Mouse (Mus musculus): ENCODE measurements around the gene Lrrc71. TPM values are rescaled to one million over a fixed set of nuclear protein-coding genes. Genes with fewer than 3 reads are reported as not detected.

The Lrrc71 gene
- polyA plus RNA-seq, 1 experiment = 0.08 TPM

GRCm38 (mm10) chr3:87742013-87742412, 6.4 kb downstream of the Lrrc71 start:
- H3K27me3 ChIP-seq (ENCODE audit: control insufficient read depth, insufficient read depth, insufficient read length) = peaks cover 7% of the 10 kb centered on the region
- H3K36me3 ChIP-seq (ENCODE audit: control insufficient read depth, insufficient read depth) = no peaks in the 10 kb centered on the region
- no peak overlapping the region for H3ac ChIP-seq (ENCODE audit: control insufficient read depth, insufficient read length, low read depth)
- TF ChIP-seq MYOD1 (IDR thresholded peaks at IDR 0.05; ENCODE audit: control insufficient read depth, insufficient read length, low read depth) (no peak), MYOG (IDR thresholded peaks at IDR 0.05; ENCODE audit: control insufficient read depth, extremely low read depth, insufficient read length) (no peak), CTCF (IDR thresholded peaks at IDR 0.05; ENCODE audit: control insufficient read depth, insufficient read depth, insufficient read length) (no peak), FOSL1 (IDR thresholded peaks at IDR 0.05; ENCODE audit: insufficient read depth, low read length, poor library complexity, severe bottlenecking) (no peak), USF1 (IDR thresholded peaks at IDR 0.05; ENCODE audit: low read depth) (no peak), MAX (IDR thresholded peaks at IDR 0.05) (no peak), CEBPB (IDR thresholded peaks at IDR 0.05; ENCODE audit: low read depth) (no peak)
- H3K4me3 ChIP-seq (ENCODE audit: insufficient read depth, poor library complexity, severe bottlenecking) = no peak overlapping the region
- no peaks in the 10 kb centered on the region for H3K79me3 ChIP-seq (ENCODE audit: low read depth)
- no peaks in the 10 kb centered on the region for H3K79me2 ChIP-seq (ENCODE audit: control insufficient read depth, insufficient read depth)

- no peak overlapping the region for H3ac ChIP-seq (ENCODE audit: control insufficient read depth, insufficient read length, low read depth)
- H3K4me3 ChIP-seq (ENCODE audit: insufficient read depth, poor library complexity, severe bottlenecking) = no peak overlapping the region
- TF ChIP-seq MYOG (IDR thresholded peaks at IDR 0.05; ENCODE audit: control insufficient read depth, extremely low read depth, insufficient read length) = no peak
- no peak for TF ChIP-seq MAX (IDR thresholded peaks at IDR 0.05)
- TF ChIP-seq USF1 (IDR thresholded peaks at IDR 0.05; ENCODE audit: low read depth) = no peak
- TF ChIP-seq FOSL1 (IDR thresholded peaks at IDR 0.05; ENCODE audit: insufficient read depth, low read length, poor library complexity, severe bottlenecking) = no peak
- no peak for TF ChIP-seq MYOD1 (IDR thresholded peaks at IDR 0.05; ENCODE audit: control insufficient read depth, insufficient read length, low read depth)
- no peak for TF ChIP-seq CEBPB (IDR thresholded peaks at IDR 0.05; ENCODE audit: low read depth)
- H3K79me2 ChIP-seq (ENCODE audit: control insufficient read depth, insufficient read depth) = no peaks in the 10 kb centered on the region
- no peaks in the 10 kb centered on the region for H3K79me3 ChIP-seq (ENCODE audit: low read depth)
- H3K36me3 ChIP-seq (ENCODE audit: control insufficient read depth, insufficient read depth) = no peaks in the 10 kb centered on the region
- no peaks in the 10 kb centered on the region for H3K27me3 ChIP-seq (ENCODE audit: control insufficient read depth, insufficient read depth, insufficient read length)
Observed at GRCm38 (mm10) chr3:87738906-87739305, 9.5 kb downstream of the Lrrc71 start.

- H3K36me3 ChIP-seq (ENCODE audit: control insufficient read depth, insufficient read depth) = no peaks in the 10 kb centered on the region
- TF ChIP-seq CEBPB (IDR thresholded peaks at IDR 0.05; ENCODE audit: low read depth) = no peak
- TF ChIP-seq USF1 (IDR thresholded peaks at IDR 0.05; ENCODE audit: low read depth) = no peak
- no peak for TF ChIP-seq MYOG (IDR thresholded peaks at IDR 0.05; ENCODE audit: control insufficient read depth, extremely low read depth, insufficient read length)
- TF ChIP-seq MAX (IDR thresholded peaks at IDR 0.05) = no peak
- no peak for TF ChIP-seq FOSL1 (IDR thresholded peaks at IDR 0.05; ENCODE audit: insufficient read depth, low read length, poor library complexity, severe bottlenecking)
- no peak for TF ChIP-seq MYOD1 (IDR thresholded peaks at IDR 0.05; ENCODE audit: control insufficient read depth, insufficient read length, low read depth)
- no peak for TF ChIP-seq CTCF (IDR thresholded peaks at IDR 0.05; ENCODE audit: control insufficient read depth, insufficient read depth, insufficient read length)
Observed at GRCm38 (mm10) chr3:87735335-87735734, 13.1 kb downstream of the Lrrc71 start.

GRCm38 (mm10) chr3:87733984-87734761, 14.3 kb downstream of the Lrrc71 start:
- H3K36me3 ChIP-seq (ENCODE audit: control insufficient read depth, insufficient read depth) = no peaks in the 10 kb centered on the region
- H3K79me2 ChIP-seq (ENCODE audit: control insufficient read depth, insufficient read depth) = no peaks in the 10 kb centered on the region
- no peak for TF ChIP-seq MYOG (IDR thresholded peaks at IDR 0.05; ENCODE audit: control insufficient read depth, extremely low read depth, insufficient read length)
- TF ChIP-seq MYOD1 (IDR thresholded peaks at IDR 0.05; ENCODE audit: control insufficient read depth, insufficient read length, low read depth) = no peak
- no peak for TF ChIP-seq USF1 (IDR thresholded peaks at IDR 0.05; ENCODE audit: low read depth)
- TF ChIP-seq CTCF (IDR thresholded peaks at IDR 0.05; ENCODE audit: control insufficient read depth, insufficient read depth, insufficient read length) = no peak
- no peak for TF ChIP-seq MAX (IDR thresholded peaks at IDR 0.05)
- TF ChIP-seq CEBPB (IDR thresholded peaks at IDR 0.05; ENCODE audit: low read depth) = no peak
- TF ChIP-seq FOSL1 (IDR thresholded peaks at IDR 0.05; ENCODE audit: insufficient read depth, low read length, poor library complexity, severe bottlenecking) = no peak
- no peak overlapping the region for H3K4me3 ChIP-seq (ENCODE audit: insufficient read depth, poor library complexity, severe bottlenecking)
- H3K79me3 ChIP-seq (ENCODE audit: low read depth) = no peaks in the 10 kb centered on the region
- no peaks in the 10 kb centered on the region for H3K27me3 ChIP-seq (ENCODE audit: control insufficient read depth, insufficient read depth, insufficient read length)
- H3ac ChIP-seq (ENCODE audit: control insufficient read depth, insufficient read length, low read depth) = no peak overlapping the region

More at GRCm38 (mm10) chr3:87735335-87735734, 13.1 kb downstream of the Lrrc71 start:
- H3K79me3 ChIP-seq (ENCODE audit: low read depth) = no peaks in the 10 kb centered on the region
- H3K4me3 ChIP-seq (ENCODE audit: insufficient read depth, poor library complexity, severe bottlenecking) = no peak overlapping the region
- H3K27me3 ChIP-seq (ENCODE audit: control insufficient read depth, insufficient read depth, insufficient read length) = no peaks in the 10 kb centered on the region
- H3ac ChIP-seq (ENCODE audit: control insufficient read depth, insufficient read length, low read depth) = no peak overlapping the region
- H3K79me2 ChIP-seq (ENCODE audit: control insufficient read depth, insufficient read depth) = no peaks in the 10 kb centered on the region

GRCm38 (mm10) chr3:87733098-87733497, 15.3 kb downstream of the Lrrc71 start:
- H3K36me3 ChIP-seq (ENCODE audit: control insufficient read depth, insufficient read depth) = no peaks in the 10 kb centered on the region
- H3K79me2 ChIP-seq (ENCODE audit: control insufficient read depth, insufficient read depth) = no peaks in the 10 kb centered on the region
- no peak for TF ChIP-seq FOSL1 (IDR thresholded peaks at IDR 0.05; ENCODE audit: insufficient read depth, low read length, poor library complexity, severe bottlenecking)
- TF ChIP-seq CTCF (IDR thresholded peaks at IDR 0.05; ENCODE audit: control insufficient read depth, insufficient read depth, insufficient read length) = no peak
- TF ChIP-seq MYOD1 (IDR thresholded peaks at IDR 0.05; ENCODE audit: control insufficient read depth, insufficient read length, low read depth) = no peak
- no peak for TF ChIP-seq CEBPB (IDR thresholded peaks at IDR 0.05; ENCODE audit: low read depth)
- no peak overlapping the region for H3ac ChIP-seq (ENCODE audit: control insufficient read depth, insufficient read length, low read depth)
- H3K4me3 ChIP-seq (ENCODE audit: insufficient read depth, poor library complexity, severe bottlenecking) = no peak overlapping the region
- H3K27me3 ChIP-seq (ENCODE audit: control insufficient read depth, insufficient read depth, insufficient read length) = no peaks in the 10 kb centered on the region
- no peaks in the 10 kb centered on the region for H3K79me3 ChIP-seq (ENCODE audit: low read depth)

Measured in C2C12 (cell line).